Mouse (Mus musculus): ENCODE measurements at regions not wholly inside any gene's neighbourhood (a gene's known extent, or its start where the extent isn't known, plus 50 kb on each side); places are given as distances from the start of the nearest gene placed in this dataset.
A peak's percentile ranks its signal among the peaks of the same experiment; 100 is the strongest.

DNA sequence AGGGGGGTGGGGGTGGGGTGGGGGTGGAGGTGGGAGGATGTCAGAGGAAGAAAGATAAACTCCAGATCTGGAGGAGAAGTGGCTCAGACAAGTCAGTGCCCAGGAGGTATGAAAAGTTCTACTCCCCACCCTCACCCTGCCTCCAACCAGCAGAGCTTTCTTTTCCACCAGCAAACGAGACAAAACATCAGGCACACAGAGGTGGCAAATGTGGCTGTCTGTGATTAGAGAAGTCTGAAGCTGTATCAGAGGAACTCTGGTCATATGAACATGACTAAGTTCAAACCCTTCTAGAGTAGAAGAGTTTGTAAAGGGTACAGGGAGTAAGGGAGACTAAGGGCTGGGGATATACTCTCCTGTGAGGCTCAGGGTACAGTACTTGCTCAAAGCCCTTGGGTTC lies 85.2 kb upstream of the Cadm1 start:
- no peak for DNase-seq (ENCODE audit: low spot score)

GRCm38 (mm10) chr9:47445332-47445731 lies 84.6 kb upstream of the Cadm1 start:
- H3K9ac ChIP-seq (ENCODE audit: low read length) = no peak overlapping the region
- H3K27me3 ChIP-seq (ENCODE audit: control insufficient read depth, insufficient read depth, low read length) = no peaks in the 10 kb centered on the region
- H3K36me3 ChIP-seq (ENCODE audit: control insufficient read depth, insufficient read depth, low read length) = no peaks in the 10 kb centered on the region
- no peak overlapping the region for H3K4me2 ChIP-seq (ENCODE audit: low read depth)
- H3K4me3 ChIP-seq (ENCODE audit: low read depth, low read length) = no peak overlapping the region
- DNase-seq (ENCODE audit: low spot score) (no peak), ATAC-seq (ENCODE audit: insufficient read depth, low FRiP score, low TSS enrichment) (no peak)
- no peaks in the 10 kb centered on the region for H3K4me1 ChIP-seq (ENCODE audit: control insufficient read depth, insufficient read depth, low read length)
- no peaks in the 10 kb centered on the region for H3K9me3 ChIP-seq (ENCODE audit: control insufficient read depth, low read length)
- no peak overlapping the region for H3K27ac ChIP-seq (ENCODE audit: low read depth, low read length)
- WGBS = 79% methylated on average over 6 of the region's 6 CpGs

More for the DNA sequence above, 85.2 kb upstream of the Cadm1 start:
- 37% methylated on average over 1 of the region's 1 CpGs for WGBS
- no peak overlapping the region for H3K27ac ChIP-seq (ENCODE audit: low read depth, low read length)
- no peak overlapping the region for H3K9ac ChIP-seq (ENCODE audit: low read length)
- no peaks in the 10 kb centered on the region for H3K36me3 ChIP-seq (ENCODE audit: control insufficient read depth, insufficient read depth, low read length)
- H3K27me3 ChIP-seq (ENCODE audit: control insufficient read depth, insufficient read depth, low read length) = no peaks in the 10 kb centered on the region
- H3K4me1 ChIP-seq (ENCODE audit: control insufficient read depth, insufficient read depth, low read length) = no peaks in the 10 kb centered on the region
- no peak overlapping the region for H3K4me3 ChIP-seq (ENCODE audit: low read depth, low read length)
- no peaks in the 10 kb centered on the region for H3K9me3 ChIP-seq (ENCODE audit: control insufficient read depth, low read length)
- ATAC-seq (ENCODE audit: insufficient read depth, low FRiP score, low TSS enrichment) = no peak
- no peak overlapping the region for H3K4me2 ChIP-seq (ENCODE audit: low read depth)

- DNase-seq (ENCODE audit: low spot score) = no peak
- no peak overlapping the region for H3K9ac ChIP-seq (ENCODE audit: low read length)
- H3K27me3 ChIP-seq (ENCODE audit: control insufficient read depth, insufficient read depth, low read length) = no peaks in the 10 kb centered on the region
- H3K36me3 ChIP-seq (ENCODE audit: control insufficient read depth, insufficient read depth, low read length) = no peaks in the 10 kb centered on the region
- no peaks in the 10 kb centered on the region for H3K4me1 ChIP-seq (ENCODE audit: control insufficient read depth, insufficient read depth, low read length)
- no peak overlapping the region for H3K4me2 ChIP-seq (ENCODE audit: low read depth)
- 91% methylated on average over 4 of the region's 4 CpGs for WGBS
- ATAC-seq (ENCODE audit: insufficient read depth, low FRiP score, low TSS enrichment) = no peak
- no peaks in the 10 kb centered on the region for H3K9me3 ChIP-seq (ENCODE audit: control insufficient read depth, low read length)
- H3K27ac ChIP-seq (ENCODE audit: low read depth, low read length) = no peak overlapping the region
- no peak overlapping the region for H3K4me3 ChIP-seq (ENCODE audit: low read depth, low read length)
Measured at GRCm38 (mm10) chr9:47452752-47453151, 77.2 kb upstream of the Cadm1 start.

DNA sequence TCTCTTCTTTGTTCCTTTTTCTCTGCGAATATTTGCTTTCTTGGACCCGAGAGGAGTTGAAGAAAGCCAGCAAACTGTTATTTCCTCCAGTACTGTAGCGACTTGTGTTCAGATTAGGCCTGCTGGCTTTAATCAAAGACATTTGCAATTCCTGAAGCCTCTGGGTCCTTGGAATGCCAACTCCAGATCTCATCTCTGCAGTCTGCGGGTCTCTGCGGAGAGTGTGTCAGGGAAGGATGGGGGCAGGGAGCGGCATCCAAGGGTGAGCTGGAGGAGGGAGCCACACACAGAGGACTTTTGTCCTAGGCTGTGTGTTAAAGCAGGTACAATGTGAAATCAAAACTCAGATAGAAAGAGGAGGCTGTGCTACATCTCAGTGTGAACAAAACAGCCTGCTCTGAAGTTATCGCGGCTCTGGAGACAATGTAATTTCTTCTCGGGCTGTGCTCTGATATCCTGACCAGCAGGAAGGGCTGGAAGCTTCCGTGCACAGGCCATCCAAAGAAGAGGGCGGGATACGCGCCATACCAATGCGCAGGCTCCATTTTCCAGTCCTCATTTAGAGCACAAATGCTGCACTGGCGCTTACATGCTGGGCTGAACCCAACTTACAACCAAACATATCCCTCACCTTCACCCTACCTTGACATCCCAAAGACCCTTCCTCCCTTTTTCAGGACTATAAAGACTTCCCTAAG lies 71.1 kb upstream of the Cadm1 start:
- Histone ChIP-seq H3K27me3 (ENCODE audit: control insufficient read depth, insufficient read depth, low read length) (no peaks in the 10 kb centered on the region), H3K27ac (ENCODE audit: low read depth, low read length) (no peak overlapping the region), H3K9me3 (ENCODE audit: control insufficient read depth, low read length) (no peaks in the 10 kb centered on the region), H3K4me1 (ENCODE audit: control insufficient read depth, insufficient read depth, low read length) (no peaks in the 10 kb centered on the region), H3K4me3 (ENCODE audit: low read depth, low read length) (no peak overlapping the region), H3K36me3 (ENCODE audit: control insufficient read depth, insufficient read depth, low read length) (no peaks in the 10 kb centered on the region), H3K4me2 (ENCODE audit: low read depth) (no peak overlapping the region), H3K9ac (ENCODE audit: low read length) (no peak overlapping the region)
- WGBS = 57% methylated on average over 15 of the region's 15 CpGs
- ATAC-seq (ENCODE audit: insufficient read depth, low FRiP score, low TSS enrichment) (no peak), DNase-seq (ENCODE audit: low spot score) (no peak)

- Histone ChIP-seq H3K27ac (ENCODE audit: low read depth, low read length) (no peak overlapping the region), H3K4me3 (ENCODE audit: low read depth, low read length) (no peak overlapping the region), H3K36me3 (ENCODE audit: control insufficient read depth, insufficient read depth, low read length) (no peaks in the 10 kb centered on the region), H3K27me3 (ENCODE audit: control insufficient read depth, insufficient read depth, low read length) (no peaks in the 10 kb centered on the region), H3K9me3 (ENCODE audit: control insufficient read depth, low read length) (no peaks in the 10 kb centered on the region), H3K9ac (ENCODE audit: low read length) (no peak overlapping the region), H3K4me2 (ENCODE audit: low read depth) (no peak overlapping the region), H3K4me1 (ENCODE audit: control insufficient read depth, insufficient read depth, low read length) (no peaks in the 10 kb centered on the region)
- DNase-seq (ENCODE audit: low spot score) = no peak
- WGBS = 86% methylated on average over 8 of the region's 8 CpGs
- ATAC-seq (ENCODE audit: insufficient read depth, low FRiP score, low TSS enrichment) = no peak
Measured at GRCm38 (mm10) chr9:47459461-47460049, 70.4 kb upstream of the Cadm1 start.

GRCm38 (mm10) chr9:47460241-47460640 lies 69.7 kb upstream of the Cadm1 start:
- Histone ChIP-seq H3K9me3 (ENCODE audit: control insufficient read depth, low read length) (no peaks in the 10 kb centered on the region), H3K4me1 (ENCODE audit: control insufficient read depth, insufficient read depth, low read length) (no peaks in the 10 kb centered on the region), H3K27me3 (ENCODE audit: control insufficient read depth, insufficient read depth, low read length) (no peaks in the 10 kb centered on the region), H3K27ac (ENCODE audit: low read depth, low read length) (no peak overlapping the region), H3K4me3 (ENCODE audit: low read depth, low read length) (no peak overlapping the region), H3K36me3 (ENCODE audit: control insufficient read depth, insufficient read depth, low read length) (no peaks in the 10 kb centered on the region), H3K9ac (ENCODE audit: low read length) (no peak overlapping the region), H3K4me2 (ENCODE audit: low read depth) (no peak overlapping the region)
- no peak for DNase-seq (ENCODE audit: low spot score)
- ATAC-seq (ENCODE audit: insufficient read depth, low FRiP score, low TSS enrichment) = no peak
- 81% methylated on average over 15 of the region's 15 CpGs for WGBS

GRCm38 (mm10) chr9:47461915-47462314 lies 68.1 kb upstream of the Cadm1 start:
- Histone ChIP-seq H3K9me3 (ENCODE audit: control insufficient read depth, low read length) (no peaks in the 10 kb centered on the region), H3K9ac (ENCODE audit: low read length) (no peak overlapping the region), H3K36me3 (ENCODE audit: control insufficient read depth, insufficient read depth, low read length) (no peaks in the 10 kb centered on the region), H3K27ac (ENCODE audit: low read depth, low read length) (no peak overlapping the region), H3K27me3 (ENCODE audit: control insufficient read depth, insufficient read depth, low read length) (no peaks in the 10 kb centered on the region), H3K4me2 (ENCODE audit: low read depth) (no peak overlapping the region), H3K4me3 (ENCODE audit: low read depth, low read length) (no peak overlapping the region), H3K4me1 (ENCODE audit: control insufficient read depth, insufficient read depth, low read length) (no peaks in the 10 kb centered on the region)
- no peak for ATAC-seq (ENCODE audit: insufficient read depth, low FRiP score, low TSS enrichment)
- 82% methylated on average over 3 of the region's 3 CpGs for WGBS
- no peak for DNase-seq (ENCODE audit: low spot score)

DNA sequence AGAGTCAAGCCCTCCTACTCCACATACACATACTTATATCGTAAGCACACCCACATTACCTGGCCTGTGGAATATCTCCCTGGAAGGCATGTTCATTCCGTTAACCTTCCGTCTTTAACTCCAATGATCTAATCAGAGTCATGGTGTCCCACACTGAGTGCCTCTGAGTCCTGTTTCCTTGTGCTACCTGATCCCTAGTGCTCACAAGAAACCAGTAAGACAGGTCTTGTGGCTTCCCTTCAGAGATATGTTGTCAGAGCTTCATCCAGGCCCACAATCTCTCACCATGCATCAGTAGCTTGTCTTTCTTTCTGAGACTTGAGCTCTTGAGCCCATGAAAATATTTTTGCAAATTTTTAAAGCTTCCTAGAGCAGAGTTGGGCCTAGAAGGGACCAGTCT lies 63.2 kb upstream of the Cadm1 start:
- Histone ChIP-seq H3K4me3 (ENCODE audit: low read depth, low read length) (no peak overlapping the region), H3K27ac (ENCODE audit: low read depth, low read length) (no peak overlapping the region), H3K4me1 (ENCODE audit: control insufficient read depth, insufficient read depth, low read length) (peaks cover 11% of the 10 kb centered on the region), H3K9me3 (ENCODE audit: control insufficient read depth, low read length) (no peaks in the 10 kb centered on the region), H3K9ac (ENCODE audit: low read length) (no peak overlapping the region), H3K36me3 (ENCODE audit: control insufficient read depth, insufficient read depth, low read length) (no peaks in the 10 kb centered on the region), H3K4me2 (ENCODE audit: low read depth) (no peak overlapping the region), H3K27me3 (ENCODE audit: control insufficient read depth, insufficient read depth, low read length) (no peaks in the 10 kb centered on the region)
- WGBS = 94% methylated on average over 3 of the region's 3 CpGs
- DNase-seq (ENCODE audit: low spot score) = no peak
- ATAC-seq (ENCODE audit: insufficient read depth, low FRiP score, low TSS enrichment) = no peak

DNA sequence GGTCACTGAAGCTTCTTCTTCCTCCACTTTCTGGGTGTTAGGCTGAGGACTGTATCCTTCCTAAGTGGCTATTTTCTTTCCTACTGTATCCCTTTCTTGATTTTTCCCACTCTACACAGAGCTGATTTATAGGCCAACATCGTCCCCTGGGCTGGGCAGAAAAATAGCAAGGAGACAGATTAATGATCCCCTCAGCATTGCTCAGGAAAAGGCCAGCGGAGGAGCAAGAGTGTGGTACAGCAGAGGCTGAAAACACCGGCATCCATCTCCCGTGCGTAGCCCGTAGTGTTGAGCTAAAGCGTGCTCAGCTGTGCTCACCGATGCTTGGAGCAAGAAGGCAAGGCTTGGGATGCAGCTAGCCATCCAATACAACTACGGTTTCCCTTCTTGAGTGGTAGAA lies 62.2 kb upstream of the Cadm1 start:
- Histone ChIP-seq H3K27ac (ENCODE audit: low read depth, low read length) (peak overlapping the region; percentile 58), H3K27me3 (ENCODE audit: control insufficient read depth, insufficient read depth, low read length) (no peaks in the 10 kb centered on the region), H3K4me1 (ENCODE audit: control insufficient read depth, insufficient read depth, low read length) (peaks cover 11% of the 10 kb centered on the region), H3K36me3 (ENCODE audit: control insufficient read depth, insufficient read depth, low read length) (no peaks in the 10 kb centered on the region), H3K9ac (ENCODE audit: low read length) (no peak overlapping the region), H3K4me2 (ENCODE audit: low read depth) (no peak overlapping the region), H3K9me3 (ENCODE audit: control insufficient read depth, low read length) (no peaks in the 10 kb centered on the region), H3K4me3 (ENCODE audit: low read depth, low read length) (no peak overlapping the region)
- ATAC-seq (ENCODE audit: insufficient read depth, low FRiP score, low TSS enrichment) = no peak
- WGBS = 51% methylated on average over 9 of the region's 9 CpGs
- DNase-seq (ENCODE audit: low spot score) = peak; percentile 26
